Mouse (Mus musculus): ENCODE data around the gene Asap3. TPM values are rescaled to one million over a fixed set of nuclear protein-coding genes. Genes with fewer than 3 reads are reported as not detected.

Gene Asap3
- polyA plus RNA-seq, 1 experiment from 2014 or later = 2.4 TPM

DNA sequence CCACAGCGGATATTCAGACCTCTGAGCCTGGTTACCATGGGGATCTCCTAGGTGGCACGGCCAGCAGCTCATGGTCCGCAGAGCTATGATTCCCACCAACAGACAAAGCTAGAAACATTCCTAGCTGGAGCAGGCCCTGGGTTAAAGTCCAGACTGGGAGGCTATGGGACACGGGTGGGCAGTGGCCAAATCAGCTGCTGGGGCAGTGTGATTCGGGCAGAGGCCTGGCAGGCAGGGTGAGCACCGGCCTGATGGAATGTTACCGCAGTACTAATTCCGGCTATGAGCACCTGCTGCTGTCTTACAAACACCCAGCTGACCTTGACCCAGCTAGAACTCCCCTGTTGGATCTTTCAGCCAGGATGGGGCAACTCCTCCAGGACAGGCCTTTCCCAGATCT, 64.5 kb downstream of the Asap3 start:
- no peaks in the 10 kb centered on the region for H3K36me3 ChIP-seq (ENCODE audit: control insufficient read depth, insufficient read depth, low read length)
- no peak overlapping the region for H3K4me2 ChIP-seq (ENCODE audit: low read depth, low read length)
- no peak for ATAC-seq (ENCODE audit: low read depth)
- WGBS = 88% methylated on average over 8 of the region's 8 CpGs
- no peak overlapping the region for H3K27ac ChIP-seq (ENCODE audit: low read depth, low read length)
- no peak overlapping the region for H3K9ac ChIP-seq (replicated peaks; ENCODE audit: low read depth, low read length)
- no peaks in the 10 kb centered on the region for H3K4me1 ChIP-seq (ENCODE audit: control insufficient read depth, insufficient read depth, low read length)
- H3K9me3 ChIP-seq (ENCODE audit: control insufficient read depth, low read length) = no peaks in the 10 kb centered on the region
- H3K27me3 ChIP-seq (ENCODE audit: control insufficient read depth, insufficient read depth, low read length) = no peaks in the 10 kb centered on the region
- H3K4me3 ChIP-seq (ENCODE audit: low read depth, low read length) = no peak overlapping the region

DNA sequence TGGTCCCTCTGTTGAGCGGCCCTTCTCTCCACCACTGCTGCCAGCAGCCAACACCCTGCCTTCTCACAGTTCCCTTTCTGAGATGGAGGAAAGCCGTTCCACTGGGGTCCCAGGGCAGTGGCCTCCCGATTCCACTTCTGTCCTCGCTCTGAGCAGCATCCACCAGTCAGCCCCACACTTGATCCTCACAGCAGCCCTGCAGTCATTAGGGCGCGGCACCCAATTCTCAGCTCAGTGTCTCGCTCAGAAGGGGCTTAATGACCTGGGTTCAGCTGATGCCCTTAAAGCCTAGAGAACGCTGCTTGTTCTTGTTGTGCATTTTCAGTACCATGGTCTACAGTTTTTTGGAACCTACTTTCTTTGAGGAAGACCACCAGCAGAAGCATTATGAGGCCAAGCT, 74.9 kb downstream of the Asap3 start:
- no peak for ATAC-seq (ENCODE audit: low read depth)
- H3K9ac ChIP-seq (replicated peaks; ENCODE audit: low read depth, low read length) = no peak overlapping the region
- no peaks in the 10 kb centered on the region for H3K36me3 ChIP-seq (ENCODE audit: control insufficient read depth, insufficient read depth, low read length)
- WGBS = 87% methylated on average over 8 of the region's 8 CpGs
- no peaks in the 10 kb centered on the region for H3K27me3 ChIP-seq (ENCODE audit: control insufficient read depth, insufficient read depth, low read length)
- H3K4me3 ChIP-seq (ENCODE audit: low read depth, low read length) = no peak overlapping the region
- H3K4me1 ChIP-seq (ENCODE audit: control insufficient read depth, insufficient read depth, low read length) = peaks cover 19% of the 10 kb centered on the region
- H3K27ac ChIP-seq (ENCODE audit: low read depth, low read length) = no peak overlapping the region
- H3K9me3 ChIP-seq (ENCODE audit: control insufficient read depth, low read length) = no peaks in the 10 kb centered on the region
- no peak overlapping the region for H3K4me2 ChIP-seq (ENCODE audit: low read depth, low read length)

DNA sequence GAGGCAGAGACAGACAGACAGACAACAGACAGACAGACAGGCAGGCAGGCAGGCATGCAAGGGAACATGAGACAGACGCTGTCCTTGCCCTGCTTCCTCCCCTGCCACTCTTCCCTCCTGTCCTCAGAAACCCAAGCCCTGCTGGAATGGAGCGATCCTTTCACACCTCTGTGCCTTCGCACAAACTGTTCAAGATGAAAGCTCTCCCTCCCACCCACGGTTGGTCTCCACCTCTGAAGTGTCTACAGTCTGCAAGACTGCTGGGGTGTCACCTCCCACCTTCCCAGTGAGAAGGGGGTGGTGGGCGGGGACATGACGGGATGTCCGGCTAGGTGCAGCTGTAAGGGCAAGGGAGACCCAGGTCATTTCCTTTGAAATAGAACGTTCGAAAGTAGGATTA, 75.4 kb downstream of the Asap3 start:
- peaks cover 20% of the 10 kb centered on the region for H3K4me1 ChIP-seq (ENCODE audit: control insufficient read depth, insufficient read depth, low read length)
- H3K27ac ChIP-seq (ENCODE audit: low read depth, low read length) = no peak overlapping the region
- H3K4me2 ChIP-seq (ENCODE audit: low read depth, low read length) = no peak overlapping the region
- ATAC-seq (ENCODE audit: low read depth) = no peak
- no peaks in the 10 kb centered on the region for H3K27me3 ChIP-seq (ENCODE audit: control insufficient read depth, insufficient read depth, low read length)
- H3K36me3 ChIP-seq (ENCODE audit: control insufficient read depth, insufficient read depth, low read length) = no peaks in the 10 kb centered on the region
- H3K9me3 ChIP-seq (ENCODE audit: control insufficient read depth, low read length) = no peaks in the 10 kb centered on the region
- 74% methylated on average over 9 of the region's 9 CpGs for WGBS
- no peak overlapping the region for H3K4me3 ChIP-seq (ENCODE audit: low read depth, low read length)
- no peak overlapping the region for H3K9ac ChIP-seq (replicated peaks; ENCODE audit: low read depth, low read length)

DNA sequence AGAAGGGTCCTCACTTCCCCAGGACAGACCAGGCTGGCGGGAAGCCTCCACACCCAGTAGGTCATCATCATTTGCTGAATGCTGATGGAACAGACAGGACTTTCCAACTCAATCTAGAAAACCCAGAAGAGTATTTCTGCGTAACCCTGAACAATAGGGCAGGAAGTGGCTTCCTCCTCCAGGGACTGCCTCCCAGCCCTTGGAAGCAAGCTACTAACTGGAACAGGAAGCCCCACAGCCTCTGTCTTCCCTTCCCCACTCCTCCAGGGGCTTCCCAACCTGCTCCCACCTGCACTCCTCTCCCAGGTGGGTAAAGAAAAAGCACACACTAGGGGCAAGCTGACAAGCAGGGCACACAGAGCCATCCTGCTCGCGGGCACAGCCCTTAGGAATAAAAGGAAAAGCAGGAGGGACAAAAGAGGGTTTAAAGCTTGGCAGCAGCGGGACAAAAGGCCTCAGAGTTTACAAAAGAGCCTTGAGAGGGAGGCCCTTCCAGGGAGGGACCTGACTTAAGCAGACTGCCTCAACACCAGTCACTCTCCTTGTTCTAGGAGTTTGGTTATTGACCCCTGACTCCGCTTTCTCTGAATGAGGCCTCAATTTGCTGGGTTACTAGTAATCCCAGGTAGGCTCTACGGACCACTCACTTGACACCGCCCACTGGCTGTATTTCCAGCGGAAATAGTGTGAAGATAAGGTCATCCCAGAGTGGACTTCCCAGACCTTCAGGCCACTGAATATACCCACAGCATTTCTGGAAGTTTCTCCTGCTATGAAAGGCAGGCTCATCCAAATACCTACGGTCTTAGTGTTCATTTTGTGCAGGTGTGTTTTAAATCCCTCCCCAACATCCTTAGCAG, 76.7 kb downstream of the Asap3 start:
- H3K4me1 ChIP-seq (ENCODE audit: control insufficient read depth, insufficient read depth, low read length) = peaks cover 26% of the 10 kb centered on the region
- no peak overlapping the region for H3K4me3 ChIP-seq (ENCODE audit: low read depth, low read length)
- H3K9ac ChIP-seq (replicated peaks; ENCODE audit: low read depth, low read length) = no peak overlapping the region
- peak overlapping the region; percentile 88 for H3K27ac ChIP-seq (ENCODE audit: low read depth, low read length)
- no peaks in the 10 kb centered on the region for H3K27me3 ChIP-seq (ENCODE audit: control insufficient read depth, insufficient read depth, low read length)
- 22% methylated on average over 10 of the region's 10 CpGs for WGBS
- ATAC-seq (ENCODE audit: low read depth) = no peak
- peaks cover 6% of the 10 kb centered on the region; the same call in 1 of the 2 replicates for H3K36me3 ChIP-seq (ENCODE audit: control insufficient read depth, insufficient read depth, low read length)
- no peaks in the 10 kb centered on the region for H3K9me3 ChIP-seq (ENCODE audit: control insufficient read depth, low read length)
- no peak overlapping the region for H3K4me2 ChIP-seq (ENCODE audit: low read depth, low read length)

DNA sequence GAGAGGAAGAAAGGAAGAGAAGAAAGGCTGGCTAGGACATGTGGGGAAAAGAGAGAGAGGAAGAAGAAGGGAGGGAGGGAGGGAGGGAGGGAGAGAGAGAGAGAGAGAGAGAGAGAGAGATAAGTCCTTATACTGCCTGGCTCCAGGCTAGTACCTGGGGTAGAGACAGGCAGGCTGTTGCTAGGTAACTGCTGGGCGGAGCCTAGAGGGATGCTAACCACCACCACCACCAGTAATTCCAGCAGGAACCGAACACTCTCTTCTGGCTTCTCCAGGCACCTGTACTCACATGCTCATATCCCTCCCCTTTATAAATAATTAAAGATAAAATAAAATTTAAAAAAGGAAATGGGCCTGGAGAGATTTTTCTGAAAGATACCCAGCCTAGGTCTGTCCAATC, 77.6 kb downstream of the Asap3 start:
- H3K27me3 ChIP-seq (ENCODE audit: control insufficient read depth, insufficient read depth, low read length) = peaks cover 3% of the 10 kb centered on the region
- peak overlapping the region; percentile 88 for H3K27ac ChIP-seq (ENCODE audit: low read depth, low read length)
- H3K9ac ChIP-seq (replicated peaks; ENCODE audit: low read depth, low read length) = no peak overlapping the region; the same call in 1 of the 2 replicates

DNA sequence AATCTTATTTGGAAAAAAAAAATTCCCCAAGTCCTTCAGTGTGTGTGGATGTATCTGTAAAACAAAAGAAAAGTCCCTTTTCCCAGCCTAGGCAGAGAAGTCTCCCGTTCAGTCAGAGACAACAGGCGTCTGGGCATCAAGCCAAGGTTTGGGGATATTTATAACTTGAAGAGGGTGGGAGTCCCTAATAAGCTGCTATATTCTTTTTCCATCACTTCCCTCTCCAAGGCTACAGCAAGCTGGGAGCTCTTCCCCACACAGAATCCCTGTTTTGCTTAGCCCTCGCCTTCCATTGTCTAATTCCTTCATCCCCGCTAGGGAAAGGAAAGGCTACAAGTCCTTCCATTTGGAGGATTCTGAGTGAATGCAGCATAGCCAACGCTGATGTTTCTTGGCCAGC, 78.3 kb downstream of the Asap3 start, which contains the start of gene Zfp46:
Gene Zfp46, plus strand, starts transcription at position 229 of the 400 bp plus-strand sequence.
- no peaks in the 10 kb centered on the region for H3K9me3 ChIP-seq (ENCODE audit: control insufficient read depth, low read length)
- H3K4me3 ChIP-seq (ENCODE audit: low read depth, low read length) = peak within 1 kb of the TSS; percentile 55
- H3K36me3 ChIP-seq (ENCODE audit: control insufficient read depth, insufficient read depth, low read length) = peaks cover 17% of the 10 kb centered on the region; the same call in 1 of the 2 replicates
- 18% methylated on average over 5 of the region's 5 CpGs for WGBS
- peak within 1 kb of the TSS; percentile 88 for H3K27ac ChIP-seq (ENCODE audit: low read depth, low read length)
- peaks cover 26% of the 10 kb centered on the region for H3K4me1 ChIP-seq (ENCODE audit: control insufficient read depth, insufficient read depth, low read length)
- no peak for ATAC-seq (ENCODE audit: low read depth)
- H3K4me2 ChIP-seq (ENCODE audit: low read depth, low read length) = peak within 1 kb of the TSS; percentile 65
- H3K27me3 ChIP-seq (ENCODE audit: control insufficient read depth, insufficient read depth, low read length) = peaks cover 7% of the 10 kb centered on the region
- peak within 1 kb of the TSS; percentile 62 for H3K9ac ChIP-seq (replicated peaks; ENCODE audit: low read depth, low read length)

More for the DNA sequence above, 77.6 kb downstream of the Asap3 start:
- peaks cover 13% of the 10 kb centered on the region; the same call in 1 of the 2 replicates for H3K36me3 ChIP-seq (ENCODE audit: control insufficient read depth, insufficient read depth, low read length)
- 21% methylated on average over 2 of the region's 2 CpGs for WGBS
- no peaks in the 10 kb centered on the region for H3K9me3 ChIP-seq (ENCODE audit: control insufficient read depth, low read length)
- H3K4me2 ChIP-seq (ENCODE audit: low read depth, low read length) = peak overlapping the region; percentile 65
- H3K4me3 ChIP-seq (ENCODE audit: low read depth, low read length) = no peak overlapping the region
- peaks cover 26% of the 10 kb centered on the region for H3K4me1 ChIP-seq (ENCODE audit: control insufficient read depth, insufficient read depth, low read length)
- ATAC-seq (ENCODE audit: low read depth) = peak; percentile 33; the same call in 1 of the 2 replicates

DNA sequence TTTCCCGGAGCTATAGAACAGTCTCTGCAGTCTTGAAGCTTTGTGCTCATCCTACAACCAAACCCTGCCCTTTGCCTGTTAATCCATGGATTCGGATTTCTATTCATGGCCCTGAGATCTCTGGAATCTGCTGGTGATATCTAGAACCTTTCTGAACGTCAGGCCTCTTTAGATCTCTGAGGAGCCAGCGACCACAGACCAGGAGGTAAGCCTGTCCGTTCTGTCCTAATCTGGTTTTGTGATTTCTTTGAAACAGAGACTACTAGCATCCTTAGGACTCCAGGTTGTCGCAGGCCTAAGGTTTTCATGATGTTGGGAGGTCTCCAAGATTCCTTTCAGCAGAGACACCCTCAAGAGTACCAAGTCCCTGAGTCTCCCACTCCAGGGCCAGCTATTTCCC, 78.7 kb downstream of the Asap3 start:
- 24% methylated on average over 6 of the region's 6 CpGs for WGBS

DNA sequence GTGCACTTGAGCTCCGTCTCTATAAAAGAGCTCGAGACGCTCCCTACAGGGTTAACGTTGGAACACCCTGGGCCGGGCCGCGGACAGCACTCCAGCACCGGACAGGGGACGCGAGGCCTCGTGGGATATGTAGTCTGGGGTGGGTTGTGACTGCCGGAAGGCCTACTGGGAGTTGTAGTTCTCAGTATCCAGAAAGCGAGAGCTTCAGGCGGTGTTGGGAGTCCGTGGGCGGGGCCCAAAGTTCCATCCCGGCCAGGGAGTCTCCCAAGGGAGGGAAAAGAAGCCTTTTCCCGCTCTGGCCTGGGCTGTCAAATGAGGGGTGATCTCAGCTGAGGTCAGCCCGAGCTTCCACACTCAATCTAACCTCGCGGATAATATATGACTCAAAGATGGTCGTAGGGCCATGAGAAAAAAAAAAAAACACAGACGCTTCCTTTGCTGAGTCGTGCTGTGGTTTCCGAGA, 79.2 kb downstream of the Asap3 start:
- peaks cover 29% of the 10 kb centered on the region for H3K4me1 ChIP-seq (ENCODE audit: control insufficient read depth, insufficient read depth, low read length)
- under 1% methylated on average over 25 of the region's 25 CpGs for WGBS

More for the DNA sequence above, 78.7 kb downstream of the Asap3 start:
- H3K27ac ChIP-seq (ENCODE audit: low read depth, low read length) = peak overlapping the region; percentile 88
- peak overlapping the region; percentile 65 for H3K4me2 ChIP-seq (ENCODE audit: low read depth, low read length)
- H3K9ac ChIP-seq (replicated peaks; ENCODE audit: low read depth, low read length) = peak overlapping the region; percentile 62
- H3K27me3 ChIP-seq (ENCODE audit: control insufficient read depth, insufficient read depth, low read length) = peaks cover 7% of the 10 kb centered on the region
- no peak; the same call in 1 of the 2 replicates for ATAC-seq (ENCODE audit: low read depth)
- peaks cover 26% of the 10 kb centered on the region for H3K4me1 ChIP-seq (ENCODE audit: control insufficient read depth, insufficient read depth, low read length)
- H3K36me3 ChIP-seq (ENCODE audit: control insufficient read depth, insufficient read depth, low read length) = peaks cover 20% of the 10 kb centered on the region; the same call in 1 of the 2 replicates
- H3K4me3 ChIP-seq (ENCODE audit: low read depth, low read length) = peak overlapping the region; percentile 55
- H3K9me3 ChIP-seq (ENCODE audit: control insufficient read depth, low read length) = no peaks in the 10 kb centered on the region

DNA sequence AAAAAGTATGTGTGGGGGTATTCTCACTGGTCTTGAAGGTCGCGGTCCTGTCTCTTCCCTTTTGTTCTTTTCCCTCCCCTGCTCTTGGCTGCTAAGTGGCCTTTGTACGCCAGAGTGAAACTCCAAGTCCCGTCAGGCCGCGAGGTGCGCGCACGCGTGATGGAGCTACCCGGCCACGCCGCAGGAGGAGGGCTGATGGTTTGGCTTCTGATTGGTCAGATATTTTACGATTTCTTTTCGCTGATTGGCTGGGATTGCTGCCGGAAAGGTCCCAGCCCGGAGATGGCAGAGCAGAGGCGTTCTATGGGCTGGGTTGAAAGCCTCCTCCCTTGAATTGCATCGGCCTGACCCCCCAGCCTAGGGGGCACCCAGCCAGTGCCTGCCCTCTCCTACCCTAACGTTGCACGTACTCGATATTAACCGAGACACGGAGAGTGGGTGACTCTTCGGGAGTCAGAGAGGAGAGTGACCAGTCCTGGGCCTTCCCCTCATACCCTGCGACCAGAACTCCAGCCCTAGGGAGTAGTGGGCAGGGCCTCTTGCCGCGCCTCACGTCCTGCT, 79.7 kb downstream of the Asap3 start:
- Histone ChIP-seq H3K27ac (ENCODE audit: low read depth, low read length) (peak overlapping the region; percentile 88), H3K9me3 (ENCODE audit: control insufficient read depth, low read length) (no peaks in the 10 kb centered on the region), H3K27me3 (ENCODE audit: control insufficient read depth, insufficient read depth, low read length) (peaks cover 7% of the 10 kb centered on the region), H3K4me2 (ENCODE audit: low read depth, low read length) (peak overlapping the region; percentile 65), H3K4me3 (ENCODE audit: low read depth, low read length) (peak overlapping the region; percentile 55), H3K36me3 (ENCODE audit: control insufficient read depth, insufficient read depth, low read length) (peaks cover 29% of the 10 kb centered on the region), H3K9ac (replicated peaks; ENCODE audit: low read depth, low read length) (peak overlapping the region; percentile 62), H3K4me1 (ENCODE audit: control insufficient read depth, insufficient read depth, low read length) (peaks cover 29% of the 10 kb centered on the region)
- WGBS = under 1% methylated on average over 29 of the region's 29 CpGs
- ATAC-seq (ENCODE audit: low read depth) = peak; percentile 84

More for the DNA sequence above, 79.2 kb downstream of the Asap3 start:
- Histone ChIP-seq H3K36me3 (ENCODE audit: control insufficient read depth, insufficient read depth, low read length) (peaks cover 25% of the 10 kb centered on the region), H3K9ac (replicated peaks; ENCODE audit: low read depth, low read length) (peak overlapping the region; percentile 62), H3K9me3 (ENCODE audit: control insufficient read depth, low read length) (no peaks in the 10 kb centered on the region), H3K27ac (ENCODE audit: low read depth, low read length) (peak overlapping the region; percentile 88), H3K4me2 (ENCODE audit: low read depth, low read length) (peak overlapping the region; percentile 65), H3K27me3 (ENCODE audit: control insufficient read depth, insufficient read depth, low read length) (peaks cover 7% of the 10 kb centered on the region), H3K4me3 (ENCODE audit: low read depth, low read length) (peak overlapping the region; percentile 55)
- peak; percentile 95 for ATAC-seq (ENCODE audit: low read depth)

All from neural tube, embryonic 14.5 days (tissue).